Mouse (Mus musculus) heart, postnatal 0 days (tissue): ENCODE data around the gene Unc13b. TPM values are rescaled to one million over a fixed set of nuclear protein-coding genes. Genes with fewer than 3 reads are reported as not detected.

Experiments
- ATAC-seq: fragments of 200-750 bp; cut with Nextera tagmentation; 2 replicates; pipeline ENCODE4 v1.8.0; 2017; ENCODE audit warnings: low read depth, moderate number of reproducible peaks, moderate library complexity; ENCODE audit not compliant: insufficient read depth
- DNase-seq: peaks from one replicate; pipeline ENCODE4 v3.0.0-alpha.2; 2016; ENCODE audit warnings: low spot score
- H3K27ac ChIP-seq: fragments of 300-500 bp; sonication (generic); 2 replicates; pipeline ENCODE4 v1.5.1; 2014; ENCODE audit warnings: low read depth, mild to moderate bottlenecking
- H3K27me3 ChIP-seq: fragments of 300-500 bp; sonication (generic); 2 replicates; pipeline ENCODE4 v1.6.1; 2014; ENCODE audit warnings: low read length, mixed read lengths; ENCODE audit not compliant: control insufficient read depth, insufficient read depth
- H3K36me3 ChIP-seq: fragments of 300-500 bp; sonication (generic); replicated peaks from 2 replicates; pipeline ENCODE4 v1.6.1; 2014; ENCODE audit warnings: low read length, mixed read lengths; ENCODE audit not compliant: control insufficient read depth, insufficient read depth
- H3K4me1 ChIP-seq: fragments of 300-500 bp; sonication (generic); 2 replicates; pipeline ENCODE4 v1.6.1; 2014; ENCODE audit warnings: antibody characterized with exemption; ENCODE audit not compliant: control insufficient read depth, insufficient read depth
- H3K4me2 ChIP-seq: fragments of 300-500 bp; sonication (generic); 2 replicates; pipeline ENCODE4 v1.6.1; 2014; ENCODE audit warnings: low read depth, mild to moderate bottlenecking, low read length, moderate library complexity
- H3K4me3 ChIP-seq: fragments of 300-500 bp; sonication (generic); 2 replicates; pipeline ENCODE4 v1.5.1; 2014; ENCODE audit warnings: low read depth, low read length
- H3K9ac ChIP-seq: fragments of 300-500 bp; sonication (generic); replicated peaks from 2 replicates; pipeline ENCODE4 v1.6.1; 2014; ENCODE audit warnings: low read depth, low read length, mixed read lengths
- H3K9me3 ChIP-seq: fragments of 300-500 bp; sonication (generic); replicated peaks from 2 replicates; pipeline ENCODE4 v1.6.1; 2016; ENCODE audit warnings: low read length; ENCODE audit not compliant: control insufficient read depth
- CTCF ChIP-seq: IDR thresholded peaks from 2 replicates; pipeline ENCODE4 v1.5.1; 2016; ENCODE audit warnings: antibody characterized with exemption, control low read depth, low read depth
- EP300 ChIP-seq: IDR thresholded peaks from 2 replicates; pipeline ENCODE4 v1.6.1; 2016; ENCODE audit warnings: antibody characterized with exemption, low read depth
- WGBS: fragments of 180-500 bp; shearing (Covaris S2); extraction: QIAGEN DNeasy Blood & Tissue Kit; methylation state at CpG from one replicate; pipeline ENCODE4 v1.1.7; 2014; 5-methylcytosine and 5-hydroxymethylcytosine counted together
- polyA plus RNA-seq: library from polyadenylated mRNA; unstranded; fragments of >200 nt; fragmentation: Nextera tagmentation; extraction: Ambion mirVana; gene quantifications from 2 replicates; pipeline ENCODE4 v1.2.1, GENCODE M21; 2015
- total RNA-seq: library from RNA; depleted of rRNA; stranded (reverse); fragments of >200 nt; gene quantifications from 2 replicates; pipeline ENCODE4 v1.2.3, GENCODE M21; 2014; ENCODE audit warnings: low replicate concordance

The Unc13b gene
- total and polyA plus RNA-seq, 2 experiments from 2014 or later: 5.4 to 51.8 TPM

DNA sequence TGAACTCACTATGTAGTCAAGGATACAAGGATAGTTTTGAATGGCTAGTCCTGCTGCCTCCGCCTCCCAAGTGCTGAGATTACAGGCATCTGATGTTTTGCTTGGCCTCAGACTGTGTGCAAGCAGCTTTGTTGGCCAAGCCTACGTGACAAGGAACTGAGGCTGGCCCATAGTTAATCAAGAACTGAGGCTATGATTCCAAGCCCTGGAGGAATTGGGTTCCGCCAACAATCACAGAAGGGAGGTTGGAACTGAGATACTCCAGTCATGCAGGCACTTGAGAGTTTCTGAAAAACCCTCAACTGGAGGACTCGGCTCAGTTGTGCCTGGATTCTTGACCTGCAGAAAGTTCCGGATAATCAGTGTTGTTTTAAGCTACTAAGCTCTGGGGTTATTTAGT, 1.1 kb upstream of the Unc13b start:
- 0 out of 2 replicates have a peak, but pooled peaks cover 5% of the 10 kb centered on the region for H3K4me1 ChIP-seq
- WGBS: 73% methylated on average over 5 of the region's 5 CpGs
- H3K4me3 ChIP-seq: no peak overlapping the region
- H3K27me3 ChIP-seq: no peaks in the 10 kb centered on the region
- no peak for TF ChIP-seq CTCF
- no peak for TF ChIP-seq EP300
- H3K4me2 ChIP-seq: no peak overlapping the region
- no peaks in the 10 kb centered on the region for H3K36me3 ChIP-seq
- no peak for DNase-seq
- H3K9ac ChIP-seq: no peak overlapping the region
- no peak overlapping the region for H3K27ac ChIP-seq
- no peaks in the 10 kb centered on the region for H3K9me3 ChIP-seq
- no peak for ATAC-seq

DNA sequence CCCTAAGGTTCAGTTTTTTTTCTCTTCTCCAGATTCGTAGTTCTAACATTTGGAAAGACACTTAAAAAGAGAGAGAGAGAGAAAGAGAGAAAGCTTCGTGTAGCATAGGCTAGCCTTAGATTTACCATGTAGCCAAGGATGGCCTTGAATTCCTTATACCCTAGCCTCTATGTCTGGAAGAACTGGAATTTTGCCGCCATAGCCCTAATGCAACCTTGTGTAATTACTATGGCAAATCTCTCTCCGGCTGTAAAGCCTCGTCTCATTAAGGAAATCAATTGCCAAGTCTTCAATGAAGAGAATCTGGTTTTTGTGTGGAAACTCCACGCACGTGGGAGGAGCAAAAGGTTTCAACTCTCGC, 381 bp upstream of the Unc13b start:
- H3K4me1 ChIP-seq: 0 out of 2 replicates have a peak, but pooled peaks cover 5% of the 10 kb centered on the region
- H3K27ac ChIP-seq: no peak overlapping the region
- no peak for ATAC-seq
- H3K36me3 ChIP-seq: no peaks in the 10 kb centered on the region
- 25% methylated on average over 8 of the region's 8 CpGs for WGBS
- H3K27me3 ChIP-seq: no peaks in the 10 kb centered on the region
- peak overlapping the region; percentile 84 for H3K4me2 ChIP-seq
- DNase-seq: no peak
- no peaks in the 10 kb centered on the region for H3K9me3 ChIP-seq
- H3K9ac ChIP-seq: no peak overlapping the region
- peak overlapping the region; percentile 72 for H3K4me3 ChIP-seq
- TF ChIP-seq EP300 (no peak), CTCF (no peak)

DNA sequence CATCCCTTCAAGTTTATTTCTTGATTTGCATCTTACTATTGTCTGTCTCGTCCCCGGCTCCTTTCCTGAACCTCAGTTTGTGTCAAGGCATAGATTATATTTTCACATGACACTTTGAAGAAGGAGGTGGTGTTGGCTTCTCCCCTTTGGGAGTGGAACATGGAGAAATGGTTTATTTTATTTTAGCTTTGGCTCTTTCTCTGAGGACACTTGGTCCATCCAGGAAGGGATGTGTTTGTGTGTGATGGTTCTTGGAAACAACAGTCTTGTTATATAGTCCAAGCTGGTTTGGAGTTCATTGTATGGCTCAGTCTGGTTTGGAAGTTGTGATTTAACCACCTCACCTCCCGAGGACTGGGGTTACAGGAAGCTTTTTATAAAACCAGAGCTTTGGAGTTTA, 944 bp downstream of the Unc13b start:
- H3K4me1 ChIP-seq: 0 out of 2 replicates have a peak, but pooled peaks cover 5% of the 10 kb centered on the region
- H3K27me3 ChIP-seq: no peaks in the 10 kb centered on the region
- H3K4me2 ChIP-seq: peak overlapping the region; percentile 84
- no peak for ATAC-seq
- H3K27ac ChIP-seq: peak overlapping the region; percentile 92; the same call in 1 of the 2 replicates
- H3K9me3 ChIP-seq: no peaks in the 10 kb centered on the region
- TF ChIP-seq EP300: no peak
- no peak for TF ChIP-seq CTCF
- peak overlapping the region; percentile 72 for H3K4me3 ChIP-seq
- no peak for DNase-seq
- peak overlapping the region; percentile 67 for H3K9ac ChIP-seq
- 34% methylated on average over 3 of the region's 3 CpGs for WGBS
- H3K36me3 ChIP-seq: no peaks in the 10 kb centered on the region

DNA sequence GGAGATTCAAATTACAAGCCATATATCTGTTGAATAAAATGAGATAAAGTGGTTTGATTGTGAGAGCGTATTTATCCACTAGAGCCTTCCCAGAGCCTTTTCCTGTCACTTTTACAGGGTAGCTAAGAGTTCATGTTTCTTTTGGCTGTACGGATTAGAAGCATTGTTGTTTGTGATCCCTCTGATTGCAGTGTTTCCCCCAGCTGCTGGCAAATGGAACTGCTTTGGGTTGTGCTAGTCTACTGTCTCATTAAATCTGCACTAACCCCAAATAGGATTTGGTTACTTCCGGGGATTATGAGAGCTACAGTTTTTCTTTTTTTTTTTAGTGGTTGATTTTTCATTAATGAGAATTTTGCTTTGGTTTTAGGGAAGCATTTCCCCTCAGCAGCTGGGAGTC, 1.5 kb downstream of the Unc13b start:
- Histone ChIP-seq H3K36me3 (no peaks in the 10 kb centered on the region), H3K9ac (no peak overlapping the region), H3K4me1 (0 out of 2 replicates have a peak, but pooled peaks cover 5% of the 10 kb centered on the region), H3K9me3 (no peaks in the 10 kb centered on the region), H3K27me3 (no peaks in the 10 kb centered on the region), H3K27ac (no peak overlapping the region), H3K4me2 (peak overlapping the region; percentile 84), H3K4me3 (peak overlapping the region; percentile 72)
- no peak for TF ChIP-seq CTCF
- no peak for TF ChIP-seq EP300
- DNase-seq: peak; percentile 23
- no peak for ATAC-seq
- 57% methylated on average over 3 of the region's 3 CpGs for WGBS

DNA sequence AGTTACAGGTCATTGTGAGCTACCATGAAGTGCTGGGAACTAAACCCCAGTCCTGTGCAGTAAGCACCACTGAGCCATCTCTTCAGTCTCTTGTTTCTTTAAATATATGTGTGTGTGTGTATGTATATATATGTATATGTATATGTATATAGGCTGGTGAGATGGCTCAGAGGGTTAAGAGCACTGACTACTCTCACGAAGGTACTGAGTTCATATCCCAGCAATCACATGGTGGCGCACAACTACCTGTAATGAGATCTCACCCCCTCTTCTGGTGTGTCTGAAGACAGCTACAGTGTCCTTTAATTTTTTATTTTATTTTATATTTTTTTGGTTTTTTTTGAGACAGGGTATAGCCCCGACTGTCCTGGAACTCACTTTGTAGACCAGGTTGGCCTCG, 6.7 kb downstream of the Unc13b start:
- Histone ChIP-seq H3K4me1 (no peaks in the 10 kb centered on the region), H3K9me3 (no peaks in the 10 kb centered on the region), H3K27me3 (no peaks in the 10 kb centered on the region), H3K27ac (no peak overlapping the region), H3K4me2 (no peak overlapping the region), H3K4me3 (no peak overlapping the region), H3K36me3 (no peaks in the 10 kb centered on the region), H3K9ac (no peak overlapping the region)
- TF ChIP-seq CTCF (no peak), EP300 (no peak)
- ATAC-seq (no peak), DNase-seq (no peak)
- 96% methylated on average over 4 of the region's 4 CpGs for WGBS

DNA sequence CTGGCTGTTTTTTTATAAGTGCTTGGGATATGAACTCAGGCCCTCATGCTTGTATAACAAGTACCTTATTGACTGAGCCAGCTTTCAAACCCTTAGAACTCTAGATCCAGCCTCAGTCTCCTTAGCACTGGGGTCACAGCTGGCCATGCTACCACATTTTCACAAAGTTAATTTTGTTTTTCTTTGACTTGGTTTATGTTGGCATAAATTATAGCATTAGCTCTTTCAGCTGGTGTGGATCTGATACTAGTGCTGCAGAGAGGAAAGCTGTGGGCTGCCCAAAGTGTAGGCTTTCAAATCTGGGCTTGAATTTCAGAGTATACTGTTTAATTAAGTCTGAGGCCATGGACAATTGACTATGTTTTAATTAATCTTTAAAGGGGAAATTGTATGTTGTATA, 16.2 kb downstream of the Unc13b start:
- ATAC-seq (no peak), DNase-seq (no peak)
- no peak overlapping the region for H3K4me2 ChIP-seq
- no peaks in the 10 kb centered on the region for H3K9me3 ChIP-seq
- no peak overlapping the region for H3K4me3 ChIP-seq
- TF ChIP-seq EP300: no peak
- no peak for TF ChIP-seq CTCF
- H3K36me3 ChIP-seq: no peaks in the 10 kb centered on the region
- H3K27ac ChIP-seq: no peak overlapping the region
- H3K9ac ChIP-seq: no peak overlapping the region
- no peaks in the 10 kb centered on the region for H3K4me1 ChIP-seq
- H3K27me3 ChIP-seq: no peaks in the 10 kb centered on the region
